ENCODE assay signal across 28 mouse cellular contexts in the genomic region with DNA sequence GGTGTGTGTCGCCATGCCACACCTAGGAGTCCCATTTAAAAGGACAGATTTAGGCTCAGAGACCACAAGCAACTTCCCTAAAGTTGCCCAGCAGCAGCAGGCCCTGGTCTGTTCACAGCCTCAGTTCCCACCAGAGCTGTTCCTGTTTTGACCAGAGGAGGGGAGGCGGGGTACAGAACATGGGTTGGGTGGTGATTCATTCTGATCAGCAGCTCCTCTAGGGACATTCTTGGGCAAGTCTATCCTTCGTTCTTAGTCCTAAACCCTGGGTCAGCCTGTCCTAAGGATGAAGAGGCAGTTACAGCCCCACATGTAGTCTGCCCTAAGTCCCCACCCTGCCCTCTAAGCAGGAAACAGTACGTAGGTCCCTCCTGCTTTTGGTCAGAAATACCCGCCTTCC. TPM values are rescaled to one million over a fixed set of nuclear protein-coding genes. Genes with fewer than 3 reads are reported as not detected.
A peak's percentile ranks its signal among the peaks of the same experiment; 100 is the strongest.
DNase-seq lines count a peak whose midpoint lies in the region; TF ChIP-seq lines count a peak whose summit lies in the region.
"Had no signal": no experiment of that assay in that cellular context is flagged by ENCODE, and none has a peak within 500 bp of the region (broad histone marks: within the 10 kb centered on the region; RNA-seq: fewer than 3 reads in every experiment).

No protein-coding gene starts in this region.

- no peak for DNase-seq in gastrocnemius, adult 2 months
- no peak for DNase-seq in gastrocnemius, postnatal 25 days
- DNase-seq in CH12.LX (ENCODE audit: extremely low read depth) (peak; percentile 62), R1 (ENCODE audit: low read depth, low spot score) (peak; percentile 49)
- DNase-seq in skeletal muscle tissue, adult 2 months (ENCODE audit: low read depth, low spot score) = peak; percentile 15
- DNase-seq in kidney, postnatal 25 days = no peak
- DNase-seq in cerebellum, adult 11 months = no peak
- no peak for DNase-seq in thymus, postnatal 4 days
- DNase-seq: adrenal gland, postnatal 10 days; cerebellum, adult 18-20 months; cerebellum, postnatal 36 days; gastrocnemius, postnatal 10 days; heart, postnatal 10 days; kidney, adult 18-20 months; right cerebral cortex, postnatal 4 days had no signal

- H3K4me2 ChIP-seq in CH12.LX (ENCODE audit: insufficient read depth, low read depth, poor library complexity, severe bottlenecking) = 0 out of 2 replicates have a peak overlapping the region, but pooled peaks have one; percentile 41
- H3K4me2 ChIP-seq: embryonic facial prominence, embryonic 15.5 days; heart, embryonic 11.5 days; hindbrain, embryonic 12.5 days; limb, embryonic 15.5 days had no signal

- no peak overlapping the region for H3K9ac ChIP-seq in CH12.LX (ENCODE audit: insufficient read depth, low read depth)
- H3K9ac ChIP-seq: embryonic facial prominence, embryonic 15.5 days; hindbrain, embryonic 12.5 days; limb, embryonic 15.5 days had no signal

- in situ Hi-C loops in CH12.LX (cut with MboI; ENCODE audit: low pct_ligation_motif_present, low pct_unique_long_range_greater_than_20kb, low sequenced_read_pairs) = loop anchor here (5.0 kb wide), 1 partner anchor 38 kb away; no protein-coding TSS in a partner anchor

- no peak for TF ChIP-seq POLR2A in CH12.LX (IDR thresholded peaks at IDR 0.05; ENCODE audit: low read depth, low read length)

- 0 out of 2 replicates have a peak overlapping the region, but pooled peaks have one; percentile 12 for H3K27ac ChIP-seq in gastrocnemius, adult 2 months
- H3K27ac ChIP-seq in CH12.LX (ENCODE audit: insufficient read depth, low read depth) = no peak overlapping the region
- H3K27ac ChIP-seq: embryonic facial prominence, embryonic 15.5 days; forebrain, embryonic 10.5 days; hindbrain, embryonic 12.5 days; kidney, postnatal 0 days; limb, embryonic 15.5 days; midbrain, embryonic 10.5 days had no signal

- H3K9me3 ChIP-seq in CH12.LX (replicated peaks; ENCODE audit: low read length) = no peaks in the 10 kb centered on the region
- H3K9me3 ChIP-seq: embryonic facial prominence, embryonic 15.5 days; forebrain, embryonic 10.5 days; hindbrain, embryonic 12.5 days; limb, embryonic 15.5 days; midbrain, embryonic 10.5 days had no signal

- no peaks in the 10 kb centered on the region for H3K79me2 ChIP-seq in CH12.LX (replicated peaks; ENCODE audit: control insufficient read depth, extremely low read depth, insufficient read depth, poor library complexity, severe bottlenecking)

- peak; percentile 18 for TF ChIP-seq RAD21 in CH12.LX (IDR thresholded peaks at IDR 0.05; ENCODE audit: low read depth, low read length)

- no peak overlapping the region for H3K4me3 ChIP-seq in gastrocnemius, adult 2 months
- H3K4me3 ChIP-seq in CH12.LX (replicated peaks in 1 of 3; ENCODE audit: low read depth in 2 of 3, low read length in 2 of 3, poor library complexity in 1 of 3) = no peak overlapping the region
- H3K4me3 ChIP-seq: embryonic facial prominence, embryonic 15.5 days; forebrain, embryonic 10.5 days; hindbrain, embryonic 12.5 days; limb, embryonic 15.5 days; midbrain, embryonic 10.5 days had no signal

- TF ChIP-seq EP300 in CH12.LX (IDR thresholded peaks at IDR 0.05; ENCODE audit: low read length) = no peak

- peaks cover 14% of the 10 kb centered on the region for H3K27me3 ChIP-seq in CH12.LX (replicated peaks)

- TF ChIP-seq CTCF in gastrocnemius, adult 2 months (IDR thresholded peaks at IDR 0.05) = no peak
- peak in 1 of 2 experiments; percentile 22; a peak in 2 of 4 replicates for TF ChIP-seq CTCF in CH12.LX (conservative IDR thresholded peaks at IDR 0.05 in 1 of 2, IDR thresholded peaks at IDR 0.05 in 1 of 2; ENCODE audit: low read depth in 2 of 2, low read length in 2 of 2)

- no peaks in the 10 kb centered on the region for H3K36me3 ChIP-seq in CH12.LX (replicated peaks in 1 of 2; ENCODE audit: control insufficient read depth in 1 of 2, insufficient read depth in 1 of 2, low read length in 1 of 2)
- H3K36me3 ChIP-seq: embryonic facial prominence, embryonic 15.5 days; forebrain, embryonic 10.5 days; G1E; hindbrain, embryonic 12.5 days; limb, embryonic 15.5 days; midbrain, embryonic 10.5 days had no signal

- dilution Hi-C loops in CH12.LX (cut with MboI; ENCODE audit: extremely low pct_ligation_motif_present, extremely low pct_unique_long_range_greater_than_20kb, low sequenced_read_pairs) = no loop called here

- H3K4me1 ChIP-seq in CH12.LX (ENCODE audit: control insufficient read depth in 1 of 2, insufficient read depth in 2 of 2) = peaks cover 19 to 48% of the 10 kb centered on the region in 2 experiments

- intact Hi-C loops in gastrocnemius, adult 2 months (cut with DNase I) = no loop called here

TF ChIP-seq in CH12.LX, 34 proteins besides CTCF, POLR2A, EP300 and RAD21:
- no peak for TF ChIP-seq GABPA (IDR thresholded peaks at IDR 0.05; ENCODE audit: insufficient replicate concordance, low read depth, low read length)
- 0 out of 2 replicates have a peak, but pooled peaks have one; percentile 16 for TF ChIP-seq IRF4 (IDR thresholded peaks at IDR 0.05; ENCODE audit: low read depth, low read length)

RNA-seq across cellular contexts. Expression of a gene that starts 2.8 kb away (rescaled TPM):
- 1 to 10 TPM in 1 of 2 experiments, under 1 TPM in 1; 0.98 to 2.6 TPM for total RNA-seq in gastrocnemius, adult 2 months (2021)
- under 1 TPM; 0.35 to 0.36 TPM for total RNA-seq in gastrocnemius, postnatal 25 days (2021)
- total RNA-seq in CH12.LX (2012; rRNA removed) (0.68 and 0.71 TPM in 2 replicates), CH12.LX (2014; rRNA removed) (0.26 and 0.30 TPM in 2 replicates)
- polyA plus RNA-seq in CH12.LX (2012; ENCODE audit: insufficient read length, low read depth) = 0.76 and 0.86 TPM in 2 replicates
- total RNA-seq: layer of hippocampus, adult 18-20 months; monocyte, adult 5-6 weeks had no signal

RNA-seq across cellular contexts. Expression of a gene that starts 16.8 kb away (rescaled TPM):
- under 1 TPM in 1 of 2 experiments, not detected in 1; 0.33 TPM for total RNA-seq in gastrocnemius, adult 2 months (2021)
- under 1 TPM in 1 of 2 experiments, not detected in 1; 0.16 TPM for total RNA-seq in gastrocnemius, postnatal 25 days (2021)
- total RNA-seq in CH12.LX (2012; rRNA removed) = 0.08 TPM in 2 replicates
- not detected in 2 replicates for total RNA-seq in CH12.LX (2014; rRNA removed)
- 0.18 TPM in 1 of 2 replicates, not detected in the other for polyA plus RNA-seq in CH12.LX (2012; ENCODE audit: insufficient read length, low read depth)
- total RNA-seq: heart, postnatal 10 days; layer of hippocampus, adult 18-20 months; left cerebral cortex, postnatal 36 days; monocyte, adult 5-6 weeks had no signal
- polyA plus RNA-seq: forebrain, embryonic 10.5 days; G1E; heart, embryonic 11.5 days; hindbrain, embryonic 12.5 days; kidney, postnatal 0 days; liver, embryonic 16.5 days; midbrain, embryonic 10.5 days; neural tube, embryonic 11.5 days had no signal

Comparison
In these comparisons a context has a peak if more than half of its experiments do, and no peak if none do; other contexts are left out.
1. DNase-seq: peak in CH12.LX (single experiment), R1 (single experiment) and skeletal muscle tissue, adult 2 months (single experiment); none in gastrocnemius, adult 2 months (single experiment), gastrocnemius, postnatal 25 days (single experiment), kidney, postnatal 25 days (0 of 2), cerebellum, adult 11 months (single experiment) and thymus, postnatal 4 days (single experiment).